Mouse (Mus musculus): ENCODE data around the gene Trim67.

Trim67 gene

DNA sequence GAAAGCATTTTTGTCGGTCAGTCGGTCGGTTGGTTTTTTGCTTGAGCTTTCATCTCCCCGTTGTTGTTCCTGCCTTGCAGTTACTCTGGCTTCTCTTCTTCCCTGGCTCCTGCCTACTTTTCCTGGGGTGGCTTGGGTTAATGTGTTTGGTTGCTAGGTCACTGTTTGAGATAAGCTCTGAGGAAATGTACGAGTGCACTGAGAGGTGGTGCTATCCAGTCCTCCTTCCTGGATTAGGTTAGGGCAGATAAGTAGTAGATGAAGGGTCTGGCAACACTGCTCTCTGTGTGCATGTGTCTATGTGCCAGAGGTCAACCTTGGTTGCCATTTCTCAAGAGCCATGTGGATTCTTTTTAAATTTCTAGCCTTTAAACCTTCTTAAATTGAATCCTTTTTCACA is 79.8 kb downstream of the Trim67 start:
- DNase-seq (ENCODE audit: low spot score in 2 of 2): no peak

- no peak for DNase-seq (ENCODE audit: low spot score in 2 of 2)
These were observed 85.2 kb downstream of the Trim67 start for GRCm38 (mm10) chr8:124878141-124878540.

DNA sequence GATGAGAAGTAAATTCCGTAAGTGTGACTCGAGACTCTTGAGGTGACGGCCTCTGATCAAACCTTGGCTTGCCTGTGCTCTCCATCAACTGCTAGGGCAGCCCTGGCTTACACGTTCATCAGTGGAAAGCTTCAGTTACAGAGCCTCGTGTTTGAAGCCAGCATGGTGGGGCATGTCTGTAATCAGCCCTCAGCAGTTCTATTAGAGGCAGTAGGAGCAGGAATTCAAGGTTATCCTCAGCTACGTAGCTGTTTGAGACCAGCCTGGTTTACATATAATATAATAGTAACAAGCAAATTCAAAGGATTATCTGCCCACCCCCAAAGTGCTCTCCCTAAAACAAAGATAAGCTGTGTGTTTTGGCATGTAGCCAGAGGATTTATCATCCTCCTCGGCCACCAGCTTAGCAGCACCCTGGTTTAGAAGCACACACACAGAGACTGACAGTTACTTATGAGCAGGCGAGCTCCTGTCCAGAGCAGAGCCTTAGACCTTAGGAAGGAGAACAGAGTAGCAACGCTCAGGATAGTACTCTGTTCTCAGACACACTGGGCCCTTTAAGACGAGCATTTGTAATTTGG is 86.1 kb downstream of the Trim67 start:
- DNase-seq (ENCODE audit: low spot score in 2 of 2): no peak
